ENCODE assay signal across 10 mouse cellular contexts in the genomic region with DNA sequence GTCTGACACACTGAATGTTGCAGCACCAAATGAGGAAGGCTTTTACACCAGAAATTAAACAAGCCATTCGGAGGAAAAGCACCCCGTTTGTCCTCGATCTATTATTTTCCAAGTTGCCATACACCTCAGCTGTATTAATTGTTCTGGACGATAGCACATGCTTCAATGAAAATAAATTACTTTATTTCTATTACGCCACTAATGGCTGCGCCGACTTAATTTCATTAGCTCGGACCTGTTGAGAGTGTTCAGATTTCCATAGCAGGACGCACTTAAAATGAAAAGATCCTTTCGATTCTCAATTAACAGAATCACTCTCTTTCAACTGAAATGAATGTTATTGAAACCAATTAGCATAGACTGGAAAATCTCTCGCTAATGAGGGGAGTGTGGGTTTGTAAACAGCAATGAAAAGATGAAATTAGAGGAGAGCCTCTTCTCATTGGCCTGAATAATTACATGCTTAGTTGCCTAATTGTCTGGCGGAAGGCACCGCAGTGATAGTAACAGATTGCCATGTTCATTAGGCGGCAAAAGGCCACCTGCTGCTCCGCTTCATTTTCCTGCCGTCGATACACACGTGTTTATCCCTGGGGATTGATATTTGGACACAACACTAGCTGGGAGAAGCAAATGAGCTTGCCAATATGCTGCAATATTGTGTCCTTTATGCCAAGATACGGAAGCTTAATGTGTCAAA.
A peak's percentile ranks its signal among the peaks of the same experiment; 100 is the strongest.
DNase-seq lines count a peak whose midpoint lies in the region; ATAC-seq lines count a peak whose summit lies in the region.
"Had no signal": no experiment of that assay in that cellular context is flagged by ENCODE, and none has a peak within 500 bp of the region (broad histone marks: within the 10 kb centered on the region; RNA-seq: fewer than 3 reads in every experiment).

No protein-coding gene starts in this region.

- peak; percentile 54 for DNase-seq in neural tube, embryonic 11.5 days (ENCODE audit: low spot score)
- DNase-seq in neural tube, embryonic 10.5 days (ENCODE audit: extremely low spot score, low spot score) = no peak
- no peak for DNase-seq in limb, embryonic 10.5 days (ENCODE audit: low spot score)
- DNase-seq in retina, postnatal 7 days (ENCODE audit: low read depth, low spot score) = peak; percentile 38
- no peak for DNase-seq in frontal cortex, postnatal 25 days (ENCODE audit: low spot score in 2 of 2)
- DNase-seq in spleen, postnatal 4 days (ENCODE audit: low spot score in 2 of 2) = no peak
- DNase-seq: heart, postnatal 10 days; lung, postnatal 10 days; thymus, postnatal 25 days had no signal

- H3K9ac ChIP-seq in neural tube, embryonic 11.5 days (ENCODE audit: low read length) = no peak overlapping the region
- no peak overlapping the region for H3K9ac ChIP-seq in forebrain, embryonic 12.5 days

- ATAC-seq in neural tube, embryonic 11.5 days (ENCODE audit: insufficient read depth, low FRiP score, low TSS enrichment) = peak; percentile 38; the same call in 1 of the 2 replicates
- peak; percentile 93 for ATAC-seq in forebrain, embryonic 12.5 days (ENCODE audit: low FRiP score)

- no peak overlapping the region for H3K4me2 ChIP-seq in neural tube, embryonic 11.5 days (ENCODE audit: low read depth)
- H3K4me2 ChIP-seq in forebrain, embryonic 12.5 days = peak overlapping the region; percentile 10

- 0 out of 2 replicates have a peak, but pooled peaks cover 2% of the 10 kb centered on the region for H3K4me1 ChIP-seq in neural tube, embryonic 11.5 days (ENCODE audit: control insufficient read depth, insufficient read depth, low read length)
- H3K4me1 ChIP-seq in forebrain, embryonic 12.5 days = peaks cover 3% of the 10 kb centered on the region; the same call in 1 of the 2 replicates
- H3K4me1 ChIP-seq in limb, embryonic 10.5 days = peaks cover 51% of the 10 kb centered on the region

- no peaks in the 10 kb centered on the region for H3K27me3 ChIP-seq in neural tube, embryonic 11.5 days (ENCODE audit: control insufficient read depth, insufficient read depth, low read length)
- H3K27me3 ChIP-seq in forebrain, embryonic 12.5 days = peaks cover 77% of the 10 kb centered on the region
- no peaks in the 10 kb centered on the region for H3K27me3 ChIP-seq in limb, embryonic 10.5 days (ENCODE audit: low read depth, poor library complexity, severe bottlenecking)

- no peaks in the 10 kb centered on the region for H3K9me3 ChIP-seq in neural tube, embryonic 11.5 days (ENCODE audit: control insufficient read depth, low read length)
- no peaks in the 10 kb centered on the region for H3K9me3 ChIP-seq in forebrain, embryonic 12.5 days
- no peaks in the 10 kb centered on the region for H3K9me3 ChIP-seq in limb, embryonic 10.5 days (replicated peaks)

- H3K27ac ChIP-seq in neural tube, embryonic 11.5 days (ENCODE audit: low read depth, low read length) = no peak overlapping the region
- H3K27ac ChIP-seq in forebrain, embryonic 12.5 days = no peak overlapping the region
- peak overlapping the region; percentile 80 for H3K27ac ChIP-seq in limb, embryonic 10.5 days

- H3K36me3 ChIP-seq in neural tube, embryonic 11.5 days (ENCODE audit: control insufficient read depth, insufficient read depth, low read length) = no peaks in the 10 kb centered on the region
- H3K36me3 ChIP-seq in forebrain, embryonic 12.5 days (replicated peaks) = no peaks in the 10 kb centered on the region
- H3K36me3 ChIP-seq in limb, embryonic 10.5 days = no peaks in the 10 kb centered on the region

- H3K4me3 ChIP-seq in neural tube, embryonic 11.5 days (ENCODE audit: low read depth, low read length) = no peak overlapping the region
- 0 out of 2 replicates have a peak overlapping the region, but pooled peaks have one; percentile 2 for H3K4me3 ChIP-seq in forebrain, embryonic 12.5 days (replicated peaks)
- peak overlapping the region; percentile 14; the same call in 1 of the 2 replicates for H3K4me3 ChIP-seq in limb, embryonic 10.5 days

- WGBS in neural tube, embryonic 11.5 days = 71% methylated on average over 19 of the region's 19 CpGs
- WGBS in forebrain, embryonic 12.5 days = 18% methylated on average over 19 of the region's 19 CpGs
- WGBS in limb, embryonic 10.5 days = 63% methylated on average over 19 of the region's 19 CpGs

Comparison
In these comparisons a context has a peak if more than half of its experiments do, and no peak if none do; other contexts are left out.
1. DNase-seq: peak in neural tube, embryonic 11.5 days (single experiment) and retina, postnatal 7 days (single experiment); none in neural tube, embryonic 10.5 days (single experiment), limb, embryonic 10.5 days (single experiment), frontal cortex, postnatal 25 days (0 of 2) and spleen, postnatal 4 days (0 of 2).